Mouse (Mus musculus) gastrocnemius, adult 8-10 months (tissue): ENCODE measurements around the gene Cyp2a4. TPM values are rescaled to one million over a fixed set of nuclear protein-coding genes. Genes with fewer than 3 reads are reported as not detected.
"Not testable (repeated sequence)": the region's sequence is repeated elsewhere in the genome, so short reads cannot be mapped to it uniquely, and the experiment has no call there.

Experiments used
- DNase-seq, 2 experiments: peaks; one replicate each; pipeline ENCODE4 v3.0.0; 2022; ENCODE audit warnings: low spot score in 2 of 2
- total RNA-seq, 4 experiments: library from RNA; stranded (reverse); gene quantifications; 2 replicates each; pipeline ENCODE4 v1.2.4; 2022

Gene Cyp2a4
- not detected for total RNA-seq

- not testable (repeated sequence) for DNase-seq
Measured at GRCm38 (mm10) chr7:26306926-26307325, at the start of gene Cyp2a4. Gene Cyp2a4, plus strand, starts transcription at chr7:26307169.

- DNase-seq = not testable (repeated sequence)
Measured at GRCm38 (mm10) chr7:26260034-26260433, 46.9 kb upstream of the Cyp2a4 start, which contains the start of gene Vmn1r184. Gene Vmn1r184, plus strand, starts transcription at chr7:26260334.

- not testable (repeated sequence) for DNase-seq
Measured at GRCm38 (mm10) chr7:26303429-26304166, 3.4 kb upstream of the Cyp2a4 start.

- not testable (repeated sequence) for DNase-seq
Measured at GRCm38 (mm10) chr7:26311786-26312185, 4.8 kb downstream of the Cyp2a4 start.

GRCm38 (mm10) chr7:26315194-26315593 lies 8.2 kb downstream of the Cyp2a4 start:
- not testable (repeated sequence) for DNase-seq

GRCm38 (mm10) chr7:26315809-26316208 lies 8.8 kb downstream of the Cyp2a4 start:
- DNase-seq = not testable (repeated sequence)

- not testable (repeated sequence) for DNase-seq
Measured at GRCm38 (mm10) chr7:26320361-26320760, 13.4 kb downstream of the Cyp2a4 start.

- not testable (repeated sequence) for DNase-seq
Measured at GRCm38 (mm10) chr7:26350177-26350576, 43.2 kb downstream of the Cyp2a4 start.

GRCm38 (mm10) chr7:26352258-26352657 lies 45.3 kb downstream of the Cyp2a4 start:
- DNase-seq = not testable (repeated sequence)

- DNase-seq = not testable (repeated sequence)
Measured at GRCm38 (mm10) chr7:26356719-26357118, 49.8 kb downstream of the Cyp2a4 start.

Other genes with a start within 250 kb of the Cyp2a4 start
- gene Cyp2b13, start 245.7 kb upstream of the Cyp2a4 start, total RNA-seq = not detected
- gene Cyp2b9, start 133.8 kb upstream of the Cyp2a4 start, total RNA-seq = not detected
- gene Vmn1r184, start 46.8 kb upstream of the Cyp2a4 start, total RNA-seq = not detected
- not detected for gene Nlrp9c, start 96.5 kb downstream of the Cyp2a4 start, total RNA-seq
- not detected for gene Nlrp4a, start 127.9 kb downstream of the Cyp2a4 start, total RNA-seq
- gene Nlrp9a, start 227.9 kb downstream of the Cyp2a4 start, total RNA-seq = not detected